Mouse (Mus musculus) spleen, postnatal 14 days (tissue): ENCODE data around the gene Tdrd1.
A peak's percentile ranks its signal among the peaks of the same experiment; 100 is the strongest.
"Not testable (repeated sequence)": the region's sequence is repeated elsewhere in the genome, so short reads cannot be mapped to it uniquely, and the experiment has no call there.

Source experiments
- DNase-seq, 2 experiments: peaks; one replicate each; pipeline ENCODE4 v3.0.0; 2021 to 2022; ENCODE audit warnings: low spot score in 2 of 2

Gene Tdrd1

GRCm38 (mm10) chr19:56826047-56826631, at the start of gene Tdrd1:
Gene Tdrd1 (plus strand): TSS chr19:56826209.
- no peak for DNase-seq

DNA sequence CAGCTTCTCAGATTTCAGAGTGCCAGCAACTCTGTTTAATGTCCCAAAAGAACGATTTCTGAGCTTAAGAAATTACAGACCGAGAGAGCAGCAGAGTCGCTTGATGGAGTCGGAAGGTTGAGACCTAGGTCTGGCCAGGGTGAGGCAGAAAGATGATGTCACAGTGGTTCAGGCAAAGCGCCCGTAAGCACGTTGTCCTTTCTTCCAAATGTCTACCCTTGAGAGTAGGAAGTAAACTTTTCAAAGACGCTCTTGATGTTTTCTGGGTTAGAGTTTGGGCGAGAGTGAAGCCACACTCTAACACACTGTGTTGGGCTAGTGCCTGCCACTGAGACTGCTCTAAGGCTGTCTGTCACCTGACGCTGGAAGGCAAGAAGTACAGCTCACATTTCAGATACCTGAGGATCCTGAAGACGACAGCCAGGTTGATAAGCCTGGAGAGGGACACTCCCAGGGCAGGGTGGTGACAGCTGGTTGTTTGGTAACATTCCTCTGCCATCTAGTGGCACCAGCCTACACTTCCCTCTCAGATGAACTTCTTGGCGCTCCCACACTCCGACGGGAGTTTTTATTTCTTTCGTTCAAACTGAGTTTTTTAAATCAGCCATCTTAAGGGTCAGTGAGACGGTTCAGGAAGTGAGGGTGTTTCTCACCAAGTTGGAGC, 49.2 kb upstream of the Tdrd1 start:
- peak in 1 of 2 experiments; percentile 14 for DNase-seq

DNA sequence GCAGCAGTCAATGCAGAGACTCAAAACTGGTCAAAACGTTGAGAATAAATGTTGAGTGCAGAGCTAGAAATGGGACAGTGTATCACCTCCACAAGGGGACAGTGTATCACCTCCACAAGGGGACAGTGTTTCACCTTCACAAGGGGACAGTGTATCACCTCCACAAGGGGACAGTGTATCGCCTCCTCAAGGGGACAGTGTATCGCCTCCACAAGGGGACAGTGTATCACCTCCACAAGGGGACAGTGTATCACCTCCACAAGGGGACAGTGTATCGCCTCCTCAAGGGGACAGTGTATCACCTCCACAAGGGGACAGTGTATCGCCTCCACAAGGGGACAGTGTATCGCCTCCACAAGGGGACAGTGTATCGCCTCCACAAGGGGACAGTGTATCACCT, 47.5 kb upstream of the Tdrd1 start:
- not testable (repeated sequence) for DNase-seq

GRCm38 (mm10) chr19:56787911-56788310, 38.1 kb upstream of the Tdrd1 start:
- no peak for DNase-seq

DNA sequence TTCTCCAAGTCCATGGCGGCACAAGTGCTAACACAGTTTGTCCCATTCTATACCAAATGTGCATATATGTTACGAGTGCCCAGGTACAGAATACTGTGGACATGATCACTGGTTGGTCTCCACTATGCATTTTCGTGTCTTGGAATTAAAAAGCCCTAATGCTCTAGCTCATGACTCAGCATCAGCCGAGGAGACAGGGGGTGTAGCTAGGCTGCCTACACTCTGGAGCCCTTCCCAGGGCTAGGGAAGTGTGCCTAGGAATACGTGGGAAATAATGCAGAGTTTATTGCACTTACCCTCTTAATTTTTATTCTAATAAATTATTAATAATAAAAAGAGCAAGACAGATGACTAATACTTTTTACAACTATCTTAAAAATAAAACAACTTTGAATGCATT, 37.1 kb upstream of the Tdrd1 start:
- DNase-seq = no peak

DNA sequence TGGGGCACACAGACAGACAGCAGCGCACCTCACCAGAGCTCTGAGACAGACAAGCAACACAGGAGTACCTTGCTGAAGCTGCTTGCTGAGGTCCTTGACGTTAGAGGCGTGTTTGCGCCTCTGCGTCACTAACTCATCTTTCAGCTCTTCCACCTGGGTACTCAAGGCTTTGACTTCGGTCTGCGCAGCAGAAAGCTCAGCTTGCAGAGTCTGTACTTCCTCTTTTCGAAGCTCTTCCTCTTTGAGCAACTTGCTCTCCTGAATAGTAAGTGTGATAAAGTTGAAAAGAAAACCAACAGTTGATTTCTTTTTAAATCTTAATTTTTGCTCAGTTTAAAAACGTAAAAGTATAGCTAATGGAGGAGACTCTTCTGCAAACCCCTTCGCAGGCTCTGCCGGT, 28.6 kb upstream of the Tdrd1 start:
- no peak for DNase-seq

GRCm38 (mm10) chr19:56800226-56800625, 25.8 kb upstream of the Tdrd1 start:
- DNase-seq = no peak

GRCm38 (mm10) chr19:56800930-56801655, 24.9 kb upstream of the Tdrd1 start:
- no peak for DNase-seq

GRCm38 (mm10) chr19:56801656-56802351, 24.2 kb upstream of the Tdrd1 start:
- DNase-seq = no peak

- no peak for DNase-seq
Measured at GRCm38 (mm10) chr19:56802352-56802746, 23.7 kb upstream of the Tdrd1 start.

GRCm38 (mm10) chr19:56805366-56805765, 20.6 kb upstream of the Tdrd1 start:
- DNase-seq = no peak

- no peak for DNase-seq
Measured at GRCm38 (mm10) chr19:56807122-56807521, 18.9 kb upstream of the Tdrd1 start.

- no peak for DNase-seq
Measured at GRCm38 (mm10) chr19:56808771-56809170, 17.2 kb upstream of the Tdrd1 start.

- no peak for DNase-seq
Measured at GRCm38 (mm10) chr19:56810641-56811146, 15.3 kb upstream of the Tdrd1 start.

GRCm38 (mm10) chr19:56811590-56811989, 14.4 kb upstream of the Tdrd1 start:
- peak in 1 of 2 experiments; percentile 50 for DNase-seq

- DNase-seq = no peak
Measured at GRCm38 (mm10) chr19:56813360-56813759, 12.6 kb upstream of the Tdrd1 start.

DNA sequence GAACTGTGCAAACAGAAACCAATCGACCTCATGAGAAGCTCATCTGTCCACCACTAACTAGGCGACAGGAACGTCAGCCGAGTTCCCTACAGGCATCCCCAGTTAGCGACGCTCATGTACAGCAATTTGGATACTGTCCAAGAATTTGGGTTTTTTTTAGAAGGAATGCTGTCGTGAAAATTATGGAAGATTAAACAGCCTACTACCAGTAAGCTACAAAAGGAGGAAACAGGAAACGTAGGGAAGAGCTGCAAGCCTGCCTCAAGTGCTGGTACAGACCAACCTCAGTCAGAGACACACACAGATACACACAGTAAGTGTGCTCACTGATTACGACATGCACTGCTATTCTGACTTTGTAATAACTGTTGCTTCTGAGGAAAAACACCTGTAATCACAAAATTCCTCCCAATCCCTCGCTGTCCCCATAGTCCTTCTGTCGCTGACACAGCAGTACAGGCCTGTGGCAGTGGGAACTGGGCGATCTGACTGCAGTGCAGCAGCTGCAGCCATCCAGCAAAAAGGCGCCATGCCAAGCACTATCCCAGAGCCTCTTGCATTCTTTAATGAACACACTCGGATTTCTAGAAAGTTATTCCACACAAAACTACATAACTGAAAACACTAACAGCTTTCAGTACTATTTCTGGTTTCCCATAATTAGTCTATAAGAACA, 8.0 kb upstream of the Tdrd1 start:
- no peak for DNase-seq

DNA sequence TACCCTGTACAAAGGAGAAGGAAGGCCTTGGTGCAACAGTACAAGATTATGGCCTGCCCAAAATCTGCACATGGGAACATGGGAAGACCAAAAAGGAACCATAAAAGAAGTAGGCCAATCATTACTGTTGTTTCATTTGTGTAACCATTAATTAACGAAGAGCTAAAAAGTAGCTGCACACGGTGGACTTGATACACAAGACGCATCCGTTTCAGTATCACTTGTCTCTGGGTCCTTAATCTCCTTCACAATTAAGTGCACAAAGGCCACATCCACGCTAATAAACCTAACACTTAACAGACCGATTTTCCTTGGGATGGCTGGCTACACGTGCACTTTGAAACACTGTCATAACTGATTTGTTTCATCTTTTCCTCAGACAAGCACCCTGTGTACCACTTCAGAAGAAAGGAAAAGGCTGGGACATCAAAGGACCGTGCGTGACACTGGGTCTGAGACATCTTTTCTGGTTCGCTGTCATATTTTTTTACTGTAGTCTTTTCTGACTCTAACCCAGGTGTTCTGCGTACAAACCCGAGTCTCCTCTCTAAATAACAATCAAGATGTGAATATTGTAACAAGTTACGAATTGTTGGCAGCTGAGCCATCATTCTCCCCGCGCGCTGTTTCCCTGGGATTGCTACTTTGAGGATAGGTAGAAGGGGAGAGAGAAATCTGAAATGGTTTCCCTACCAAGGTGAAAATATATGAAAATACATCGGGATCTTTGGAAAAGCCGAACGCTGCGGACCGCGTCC, 4.8 kb upstream of the Tdrd1 start:
- DNase-seq = no peak

- DNase-seq = peak; percentile 94 to 96
Measured at GRCm38 (mm10) chr19:56821798-56822447, 4.1 kb upstream of the Tdrd1 start, which contains the start of gene Ccdc186. Gene Ccdc186 (minus strand): TSS chr19:56822190.

GRCm38 (mm10) chr19:56822448-56822836, 3.6 kb upstream of the Tdrd1 start:
- DNase-seq = no peak
